Mouse (Mus musculus): ENCODE data around the gene Capn10. TPM values are rescaled to one million over a fixed set of nuclear protein-coding genes. Genes with fewer than 3 reads are reported as not detected.
A peak's percentile ranks its signal among the peaks of the same experiment; 100 is the strongest.

Gene Capn10
- total and polyA plus RNA-seq, 2 experiments: 21.9 to 40.5 TPM

GRCm38 (mm10) chr1:92908664-92909063, 25.5 kb upstream of the Capn10 start:
- Histone ChIP-seq H3K79me2 (ENCODE audit: control insufficient read depth, insufficient read depth, low read length) (peaks cover 21% of the 10 kb centered on the region; the same call in 1 of the 2 replicates), H3K27me3 (ENCODE audit: control insufficient read depth, insufficient read depth, low read length) (no peaks in the 10 kb centered on the region), H3K36me3 (ENCODE audit: control insufficient read depth, insufficient read depth, low read length) (no peaks in the 10 kb centered on the region), H3K4me3 (ENCODE audit: insufficient read depth, low read depth, low read length) (no peak overlapping the region), H3K4me1 (ENCODE audit: control insufficient read depth, insufficient read depth, low read length) (peaks cover 19% of the 10 kb centered on the region), H3K27ac (replicated peaks; ENCODE audit: insufficient read depth, low read depth, low read length) (no peak overlapping the region), H3K9ac (ENCODE audit: low read depth, low read length) (no peak overlapping the region)
- no peak for DNase-seq (ENCODE audit: extremely low read depth, low read depth, low spot score)
- WGBS: 96% methylated on average over 3 of the region's 3 CpGs
- TF ChIP-seq CTCF (IDR thresholded peaks at IDR 0.05; ENCODE audit: low read depth, low read length) (no peak), POLR2A (IDR thresholded peaks at IDR 0.05; ENCODE audit: extremely low read depth, insufficient read depth, low read length) (no peak)

GRCm38 (mm10) chr1:92909068-92909467, 25.1 kb upstream of the Capn10 start:
- no peak overlapping the region for H3K27ac ChIP-seq (replicated peaks; ENCODE audit: insufficient read depth, low read depth, low read length)
- H3K79me2 ChIP-seq (ENCODE audit: control insufficient read depth, insufficient read depth, low read length): peaks cover 21% of the 10 kb centered on the region; the same call in 1 of the 2 replicates
- no peak for DNase-seq (ENCODE audit: extremely low read depth, low read depth, low spot score)
- H3K9ac ChIP-seq (ENCODE audit: low read depth, low read length): no peak overlapping the region
- TF ChIP-seq POLR2A (IDR thresholded peaks at IDR 0.05; ENCODE audit: extremely low read depth, insufficient read depth, low read length) (no peak), CTCF (IDR thresholded peaks at IDR 0.05; ENCODE audit: low read depth, low read length) (peak; percentile 3; the same call in 1 of the 2 replicates)
- H3K4me1 ChIP-seq (ENCODE audit: control insufficient read depth, insufficient read depth, low read length): peaks cover 19% of the 10 kb centered on the region
- no peak overlapping the region for H3K4me3 ChIP-seq (ENCODE audit: insufficient read depth, low read depth, low read length)
- 80% methylated on average over 4 of the region's 4 CpGs for WGBS
- H3K36me3 ChIP-seq (ENCODE audit: control insufficient read depth, insufficient read depth, low read length): no peaks in the 10 kb centered on the region; the same call in 1 of the 2 replicates
- no peaks in the 10 kb centered on the region for H3K27me3 ChIP-seq (ENCODE audit: control insufficient read depth, insufficient read depth, low read length)

- H3K4me3 ChIP-seq (ENCODE audit: insufficient read depth, low read depth, low read length): peak within 1 kb of the TSS; percentile 79
- TF ChIP-seq CTCF (IDR thresholded peaks at IDR 0.05; ENCODE audit: low read depth, low read length) (peak; percentile 77), POLR2A (IDR thresholded peaks at IDR 0.05; ENCODE audit: extremely low read depth, insufficient read depth, low read length) (peak; percentile 43; the same call in 1 of the 2 replicates)
- peak; percentile 66 for DNase-seq (ENCODE audit: extremely low read depth, low read depth, low spot score)
- H3K79me2 ChIP-seq (ENCODE audit: control insufficient read depth, insufficient read depth, low read length): peaks cover 21% of the 10 kb centered on the region; the same call in 1 of the 2 replicates
- peaks cover 1% of the 10 kb centered on the region; the same call in 1 of the 2 replicates for H3K36me3 ChIP-seq (ENCODE audit: control insufficient read depth, insufficient read depth, low read length)
- under 1% methylated on average over 52 of the region's 57 CpGs for WGBS
- H3K9ac ChIP-seq (ENCODE audit: low read depth, low read length): peak within 1 kb of the TSS; percentile 95
- H3K27ac ChIP-seq (replicated peaks; ENCODE audit: insufficient read depth, low read depth, low read length): peak within 1 kb of the TSS; percentile 79
- H3K27me3 ChIP-seq (ENCODE audit: control insufficient read depth, insufficient read depth, low read length): no peaks in the 10 kb centered on the region
- H3K4me1 ChIP-seq (ENCODE audit: control insufficient read depth, insufficient read depth, low read length): peaks cover 19% of the 10 kb centered on the region
Observed at GRCm38 (mm10) chr1:92910239-92910885, 23.8 kb upstream of the Capn10 start, which contains the start of gene Rnpepl1. Gene Rnpepl1 (plus strand): TSS chr1:92910783.

GRCm38 (mm10) chr1:92910925-92911720, 23.1 kb upstream of the Capn10 start:
- H3K36me3 ChIP-seq (ENCODE audit: control insufficient read depth, insufficient read depth, low read length): peaks cover 7% of the 10 kb centered on the region
- H3K9ac ChIP-seq (ENCODE audit: low read depth, low read length): peak overlapping the region; percentile 95
- H3K79me2 ChIP-seq (ENCODE audit: control insufficient read depth, insufficient read depth, low read length): peaks cover 21% of the 10 kb centered on the region; the same call in 1 of the 2 replicates
- no peaks in the 10 kb centered on the region for H3K27me3 ChIP-seq (ENCODE audit: control insufficient read depth, insufficient read depth, low read length)
- TF ChIP-seq CTCF (IDR thresholded peaks at IDR 0.05; ENCODE audit: low read depth, low read length) (peak; percentile 19; the same call in 1 of the 2 replicates), POLR2A (IDR thresholded peaks at IDR 0.05; ENCODE audit: extremely low read depth, insufficient read depth, low read length) (no peak)
- DNase-seq (ENCODE audit: extremely low read depth, low read depth, low spot score): peak; percentile 26
- H3K27ac ChIP-seq (replicated peaks; ENCODE audit: insufficient read depth, low read depth, low read length): peak overlapping the region; percentile 75
- peaks cover 19% of the 10 kb centered on the region for H3K4me1 ChIP-seq (ENCODE audit: control insufficient read depth, insufficient read depth, low read length)
- H3K4me3 ChIP-seq (ENCODE audit: insufficient read depth, low read depth, low read length): peak overlapping the region; percentile 79
- under 1% methylated on average over 76 of the region's 85 CpGs for WGBS

- Histone ChIP-seq H3K9ac (ENCODE audit: low read depth, low read length) (peak overlapping the region; percentile 95), H3K4me3 (ENCODE audit: insufficient read depth, low read depth, low read length) (peak overlapping the region; percentile 79), H3K27ac (replicated peaks; ENCODE audit: insufficient read depth, low read depth, low read length) (peak overlapping the region; percentile 75), H3K27me3 (ENCODE audit: control insufficient read depth, insufficient read depth, low read length) (no peaks in the 10 kb centered on the region), H3K79me2 (ENCODE audit: control insufficient read depth, insufficient read depth, low read length) (peaks cover 21% of the 10 kb centered on the region; the same call in 1 of the 2 replicates), H3K4me1 (ENCODE audit: control insufficient read depth, insufficient read depth, low read length) (peaks cover 19% of the 10 kb centered on the region), H3K36me3 (ENCODE audit: control insufficient read depth, insufficient read depth, low read length) (peaks cover 7% of the 10 kb centered on the region)
- peak; percentile 60 for DNase-seq (ENCODE audit: extremely low read depth, low read depth, low spot score)
- TF ChIP-seq CTCF (IDR thresholded peaks at IDR 0.05; ENCODE audit: low read depth, low read length): no peak
- no peak for TF ChIP-seq POLR2A (IDR thresholded peaks at IDR 0.05; ENCODE audit: extremely low read depth, insufficient read depth, low read length)
- WGBS: 7% methylated on average over 8 of the region's 8 CpGs
Observed at GRCm38 (mm10) chr1:92911721-92912138, 22.4 kb upstream of the Capn10 start.

All from liver, adult 2 months (tissue).